Mouse (Mus musculus): ENCODE measurements around the gene Coa5. TPM values are rescaled to one million over a fixed set of nuclear protein-coding genes. Genes with fewer than 3 reads are reported as not detected.

Coa5 gene
- polyA plus RNA-seq, 1 experiment from 2014 or later, result 65.7 TPM

GRCm38 (mm10) chr1:37407228-37407627, 22.7 kb downstream of the Coa5 start:
- peaks cover 59% of the 10 kb centered on the region for H3K36me3 ChIP-seq (ENCODE audit: inconsistent target)
- 88% methylated on average over 8 of the region's 8 CpGs for WGBS (ENCODE audit: missing documents)

GRCm38 (mm10) chr1:37405137-37405536, 24.8 kb downstream of the Coa5 start:
- Histone ChIP-seq H3K79me2 (ENCODE audit: inconsistent target) (no peaks in the 10 kb centered on the region), H3K36me3 (ENCODE audit: inconsistent target) (peaks cover 80% of the 10 kb centered on the region), H3K4me3 (ENCODE audit: inconsistent target) (no peak overlapping the region), H3K27ac (no peak overlapping the region)
- 100% methylated on average over 2 of the region's 2 CpGs for WGBS (ENCODE audit: missing documents)

More at GRCm38 (mm10) chr1:37407228-37407627, 22.7 kb downstream of the Coa5 start:
- Histone ChIP-seq H3K27ac (no peak overlapping the region), H3K79me2 (ENCODE audit: inconsistent target) (no peaks in the 10 kb centered on the region), H3K4me3 (ENCODE audit: inconsistent target) (no peak overlapping the region)

- WGBS (ENCODE audit: missing documents), result 64% methylated on average over 4 of the region's 4 CpGs
- H3K27ac ChIP-seq, result no peak overlapping the region
- H3K4me3 ChIP-seq (ENCODE audit: inconsistent target), result no peak overlapping the region
- peaks cover 93% of the 10 kb centered on the region for H3K36me3 ChIP-seq (ENCODE audit: inconsistent target)
- H3K79me2 ChIP-seq (ENCODE audit: inconsistent target), result no peaks in the 10 kb centered on the region
Measured at GRCm38 (mm10) chr1:37401687-37402086, 28.2 kb downstream of the Coa5 start.

DNA sequence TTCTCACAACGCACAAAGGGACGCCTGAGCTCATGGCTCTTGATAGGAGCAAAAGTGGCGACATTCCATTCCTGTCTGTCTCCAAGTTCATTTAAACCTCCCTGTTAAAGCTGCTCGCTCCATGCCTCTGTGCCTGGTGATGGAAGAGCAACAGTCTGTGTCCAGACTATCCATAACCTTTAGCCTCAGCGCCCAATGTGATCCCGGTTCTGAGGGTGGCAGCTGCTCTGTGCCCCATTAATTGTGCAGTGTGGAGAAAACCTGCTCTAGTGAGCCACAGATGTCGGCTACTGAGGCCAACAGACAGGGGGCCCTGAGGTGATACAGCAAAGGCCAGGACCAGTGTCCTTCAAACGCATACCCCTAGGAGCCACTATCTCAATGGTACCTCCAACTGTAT, 30.2 kb downstream of the Coa5 start:
- H3K79me2 ChIP-seq (ENCODE audit: inconsistent target), result no peaks in the 10 kb centered on the region
- H3K36me3 ChIP-seq (ENCODE audit: inconsistent target), result peaks cover 98% of the 10 kb centered on the region
- H3K4me3 ChIP-seq (ENCODE audit: inconsistent target), result no peak overlapping the region
- 96% methylated on average over 8 of the region's 8 CpGs for WGBS (ENCODE audit: missing documents)
- no peak overlapping the region for H3K27ac ChIP-seq

- Histone ChIP-seq H3K36me3 (ENCODE audit: inconsistent target) (peaks cover 100% of the 10 kb centered on the region), H3K4me3 (ENCODE audit: inconsistent target) (no peak overlapping the region), H3K27ac (no peak overlapping the region), H3K79me2 (ENCODE audit: inconsistent target) (no peaks in the 10 kb centered on the region)
- WGBS (ENCODE audit: missing documents), result 98% methylated on average over 3 of the region's 3 CpGs
Measured at GRCm38 (mm10) chr1:37398961-37399360, 30.9 kb downstream of the Coa5 start.

GRCm38 (mm10) chr1:37396481-37396880, 33.4 kb downstream of the Coa5 start:
- Histone ChIP-seq H3K27ac (no peak overlapping the region), H3K79me2 (ENCODE audit: inconsistent target) (no peaks in the 10 kb centered on the region), H3K4me3 (ENCODE audit: inconsistent target) (no peak overlapping the region), H3K36me3 (ENCODE audit: inconsistent target) (peaks cover 98% of the 10 kb centered on the region)
- 100% methylated on average over 1 of the region's 1 CpGs for WGBS (ENCODE audit: missing documents)

- H3K4me3 ChIP-seq (ENCODE audit: inconsistent target), result no peak overlapping the region
- H3K79me2 ChIP-seq (ENCODE audit: inconsistent target), result no peaks in the 10 kb centered on the region
- peaks cover 96% of the 10 kb centered on the region for H3K36me3 ChIP-seq (ENCODE audit: inconsistent target)
- WGBS (ENCODE audit: missing documents), result 85% methylated on average over 5 of the region's 5 CpGs
- no peak overlapping the region for H3K27ac ChIP-seq
Measured at GRCm38 (mm10) chr1:37393174-37393573, 36.7 kb downstream of the Coa5 start.

DNA sequence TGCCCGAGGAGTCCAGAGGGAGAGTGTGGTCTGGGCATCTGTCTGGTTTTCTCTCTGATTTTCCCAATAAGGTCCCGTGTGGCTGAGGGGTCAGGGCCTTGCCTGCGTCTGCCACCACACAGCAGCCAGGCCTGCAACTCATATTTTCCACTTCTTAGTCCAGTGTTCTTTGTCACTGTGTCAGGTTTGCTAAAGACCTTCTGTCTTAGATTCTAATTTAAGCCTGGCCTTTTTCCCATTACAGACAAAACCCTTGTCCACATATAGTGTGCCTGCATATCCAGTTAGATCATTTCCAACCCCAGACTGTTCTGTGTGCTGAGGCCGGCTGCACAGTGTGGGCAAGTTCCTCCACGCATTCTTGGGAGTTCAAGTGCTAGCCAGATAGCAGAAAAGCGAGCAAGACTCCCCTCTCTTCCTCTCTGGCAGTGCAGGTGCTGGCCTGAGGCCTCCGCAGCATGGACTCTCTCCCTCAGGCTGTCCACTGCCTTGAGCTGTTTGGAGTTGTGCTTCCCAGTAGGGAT, 43.4 kb downstream of the Coa5 start:
- H3K27ac ChIP-seq, result no peak overlapping the region
- H3K79me2 ChIP-seq (ENCODE audit: inconsistent target), result no peaks in the 10 kb centered on the region
- peaks cover 90% of the 10 kb centered on the region for H3K36me3 ChIP-seq (ENCODE audit: inconsistent target)
- H3K4me3 ChIP-seq (ENCODE audit: inconsistent target), result no peak overlapping the region
- 96% methylated on average over 7 of the region's 7 CpGs for WGBS (ENCODE audit: missing documents)

DNA sequence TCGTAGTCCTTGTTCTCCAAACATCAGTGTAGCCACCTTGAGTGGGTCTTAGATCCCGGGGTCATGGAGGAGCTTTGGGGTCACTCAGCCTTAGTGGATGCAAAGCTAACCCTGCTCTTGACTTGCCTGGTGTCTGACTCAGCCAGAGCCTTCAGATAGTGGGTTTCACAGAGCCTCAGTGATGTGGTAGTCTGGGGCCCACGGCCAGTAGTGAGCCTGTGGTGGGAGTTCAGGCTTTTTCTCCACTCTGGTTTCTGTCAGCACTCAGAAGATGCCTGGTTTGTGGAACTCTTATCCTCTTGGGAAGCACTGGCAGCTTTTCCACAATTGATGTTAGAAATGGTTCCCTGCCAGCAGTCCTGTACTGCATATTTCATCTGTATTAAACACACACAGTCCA, 45.6 kb downstream of the Coa5 start:
- 82% methylated on average over 3 of the region's 3 CpGs for WGBS (ENCODE audit: missing documents)
- H3K27ac ChIP-seq, result no peak overlapping the region
- H3K36me3 ChIP-seq (ENCODE audit: inconsistent target), result peaks cover 92% of the 10 kb centered on the region
- no peak overlapping the region for H3K4me3 ChIP-seq (ENCODE audit: inconsistent target)
- H3K79me2 ChIP-seq (ENCODE audit: inconsistent target), result no peaks in the 10 kb centered on the region

DNA sequence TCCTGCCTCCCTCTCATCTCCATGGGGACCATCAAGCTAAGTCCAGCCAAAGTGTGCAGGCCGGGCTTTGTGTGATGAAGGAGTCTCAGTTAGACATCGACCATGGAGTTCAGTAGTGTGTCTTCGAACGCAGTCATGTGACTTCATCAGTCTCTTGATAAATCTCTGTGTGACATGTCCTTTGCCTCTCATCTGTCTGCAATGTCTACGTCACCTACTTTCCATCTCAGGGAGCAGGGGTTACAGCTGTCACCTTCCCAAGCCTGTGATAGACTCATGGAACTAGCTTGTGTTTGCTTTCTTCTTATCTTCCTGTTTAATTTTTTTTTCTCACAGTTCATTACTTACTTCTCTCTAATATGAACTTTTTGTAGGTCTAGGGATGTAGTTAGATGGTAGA, 49.0 kb downstream of the Coa5 start:
- WGBS (ENCODE audit: missing documents), result 96% methylated on average over 5 of the region's 5 CpGs
- Histone ChIP-seq H3K79me2 (ENCODE audit: inconsistent target) (no peaks in the 10 kb centered on the region), H3K36me3 (ENCODE audit: inconsistent target) (peaks cover 81% of the 10 kb centered on the region), H3K4me3 (ENCODE audit: inconsistent target) (no peak overlapping the region), H3K27ac (no peak overlapping the region)

DNA sequence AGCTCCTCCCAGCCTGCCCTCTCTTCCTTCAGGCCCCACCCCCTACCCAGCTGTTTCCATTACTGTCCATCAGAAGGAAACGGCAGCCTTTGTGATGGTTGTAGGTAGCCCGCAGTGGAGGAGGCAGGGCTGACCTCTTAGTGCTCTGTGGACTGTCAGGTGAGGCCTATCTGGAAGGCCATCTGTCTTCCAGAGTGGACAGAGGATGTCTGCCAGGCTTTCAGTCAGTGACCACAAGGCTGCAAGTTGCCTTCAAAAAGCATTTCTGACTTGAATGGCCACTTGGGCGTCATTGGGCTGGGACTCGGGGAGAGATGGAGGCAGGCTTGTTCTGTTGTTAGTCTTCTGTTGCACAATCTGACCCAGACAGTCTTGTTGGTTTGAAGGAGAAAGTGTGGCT, 50.4 kb downstream of the Coa5 start:
- no peak overlapping the region for H3K4me3 ChIP-seq (ENCODE audit: inconsistent target)
- WGBS (ENCODE audit: missing documents), result 98% methylated on average over 4 of the region's 4 CpGs
- no peaks in the 10 kb centered on the region for H3K79me2 ChIP-seq (ENCODE audit: inconsistent target)
- H3K27ac ChIP-seq, result no peak overlapping the region
- peaks cover 85% of the 10 kb centered on the region for H3K36me3 ChIP-seq (ENCODE audit: inconsistent target)

DNA sequence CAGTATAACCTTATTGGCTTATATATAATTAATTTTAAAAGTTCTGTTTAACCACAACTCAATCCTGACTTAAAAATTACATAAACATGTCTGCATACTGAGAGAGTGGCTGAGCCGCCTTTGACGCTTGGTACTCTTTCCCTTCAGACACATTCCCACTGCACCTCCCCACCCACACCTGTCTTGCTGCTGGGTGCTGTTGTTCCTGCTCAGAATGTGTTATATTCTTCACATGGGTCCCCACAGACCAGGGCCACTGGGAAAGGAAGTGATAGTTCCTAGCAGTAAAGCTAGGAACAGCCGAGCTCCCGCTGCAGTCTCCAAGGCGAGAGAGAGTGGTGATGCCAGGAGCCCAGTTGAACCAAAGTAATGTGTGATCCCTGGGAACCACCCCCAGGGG, 51.8 kb downstream of the Coa5 start:
- no peaks in the 10 kb centered on the region for H3K79me2 ChIP-seq (ENCODE audit: inconsistent target)
- H3K4me3 ChIP-seq (ENCODE audit: inconsistent target), result no peak overlapping the region
- H3K27ac ChIP-seq, result no peak overlapping the region
- 97% methylated on average over 3 of the region's 5 CpGs for WGBS (ENCODE audit: missing documents)
- H3K36me3 ChIP-seq (ENCODE audit: inconsistent target), result peaks cover 87% of the 10 kb centered on the region

DNA sequence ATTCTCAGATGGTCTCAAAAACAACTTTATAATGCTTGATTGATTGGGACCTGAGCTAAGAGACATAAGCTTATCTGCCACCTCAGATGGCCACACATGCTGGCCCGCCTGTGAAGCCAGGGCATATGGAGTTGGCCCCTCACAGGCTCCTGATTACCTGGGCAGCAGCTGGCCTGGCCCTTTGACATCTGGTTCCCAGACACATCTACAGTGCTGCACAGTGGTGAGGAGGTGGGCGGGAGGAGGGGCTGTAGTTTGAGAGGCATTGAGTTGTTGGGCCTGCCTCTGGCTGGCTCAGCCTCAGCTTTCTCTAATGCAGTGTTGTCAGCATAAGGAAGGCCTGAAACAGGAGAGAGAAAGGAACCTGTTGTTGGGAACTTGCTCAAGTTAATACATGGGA, 53.2 kb downstream of the Coa5 start:
- H3K36me3 ChIP-seq (ENCODE audit: inconsistent target), result peaks cover 88% of the 10 kb centered on the region
- no peak overlapping the region for H3K27ac ChIP-seq
- 100% methylated on average over 2 of the region's 2 CpGs for WGBS (ENCODE audit: missing documents)
- no peaks in the 10 kb centered on the region for H3K79me2 ChIP-seq (ENCODE audit: inconsistent target)
- H3K4me3 ChIP-seq (ENCODE audit: inconsistent target), result no peak overlapping the region

DNA sequence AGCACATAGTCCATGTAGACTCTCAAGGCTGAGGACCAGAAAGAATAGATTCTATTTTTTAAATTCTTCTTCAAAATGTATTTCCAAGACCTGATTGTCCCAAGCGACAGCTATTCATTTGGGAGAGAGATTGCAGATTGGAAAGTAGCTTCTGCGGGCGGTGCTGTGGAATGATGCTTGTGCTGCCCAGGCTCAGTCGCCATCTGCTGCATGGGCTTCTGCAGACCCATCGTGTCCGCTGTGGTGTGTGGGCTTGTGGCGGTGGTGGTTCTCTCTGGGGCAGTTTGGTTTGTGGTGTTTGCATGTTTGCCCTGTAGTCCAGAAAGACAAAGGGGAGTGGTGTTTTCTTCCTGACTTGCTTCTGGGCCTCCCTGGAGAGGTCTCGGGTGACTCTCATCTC, 53.7 kb downstream of the Coa5 start:
- H3K27ac ChIP-seq, result no peak overlapping the region
- peaks cover 88% of the 10 kb centered on the region for H3K36me3 ChIP-seq (ENCODE audit: inconsistent target)
- no peaks in the 10 kb centered on the region for H3K79me2 ChIP-seq (ENCODE audit: inconsistent target)
- H3K4me3 ChIP-seq (ENCODE audit: inconsistent target), result no peak overlapping the region
- WGBS (ENCODE audit: missing documents), result 95% methylated on average over 8 of the region's 8 CpGs

- WGBS (ENCODE audit: missing documents), result 93% methylated on average over 7 of the region's 7 CpGs
Measured at GRCm38 (mm10) chr1:37368768-37369385, 61.0 kb downstream of the Coa5 start.

GRCm38 (mm10) chr1:37368125-37368524, 61.8 kb downstream of the Coa5 start:
- Histone ChIP-seq H3K79me2 (ENCODE audit: inconsistent target) (no peaks in the 10 kb centered on the region), H3K27ac (no peak overlapping the region), H3K4me3 (ENCODE audit: inconsistent target) (no peak overlapping the region), H3K36me3 (ENCODE audit: inconsistent target) (peaks cover 89% of the 10 kb centered on the region)
- 95% methylated on average over 10 of the region's 10 CpGs for WGBS (ENCODE audit: missing documents)

More at GRCm38 (mm10) chr1:37368768-37369385, 61.0 kb downstream of the Coa5 start:
- no peak overlapping the region for H3K4me3 ChIP-seq (ENCODE audit: inconsistent target)
- no peaks in the 10 kb centered on the region for H3K79me2 ChIP-seq (ENCODE audit: inconsistent target)
- H3K36me3 ChIP-seq (ENCODE audit: inconsistent target), result peaks cover 89% of the 10 kb centered on the region
- no peak overlapping the region for H3K27ac ChIP-seq
